Mouse (Mus musculus) cortical plate, adult 2 months (tissue): ENCODE measurements around the gene Olfr73.
"Not testable (repeated sequence)": the region's sequence is repeated elsewhere in the genome, so short reads cannot be mapped to it uniquely, and the experiment has no call there.

Experiments
- CTCF ChIP-seq: fragments of 200-500 bp; IDR thresholded peaks from 2 replicates; pipeline ENCODE4 v1.5.1; 2011; ENCODE audit warnings: mild to moderate bottlenecking, control low read depth, low read length; ENCODE audit not compliant: insufficient read depth; ENCODE audit errors: extremely low read depth
- POLR2A ChIP-seq: fragments of 200-500 bp; IDR thresholded peaks from 2 replicates; pipeline ENCODE4 v1.6.1; 2011; ENCODE audit warnings: mild to moderate bottlenecking, low read length, control low read depth; ENCODE audit not compliant: insufficient read depth; ENCODE audit errors: extremely low read depth

DNA sequence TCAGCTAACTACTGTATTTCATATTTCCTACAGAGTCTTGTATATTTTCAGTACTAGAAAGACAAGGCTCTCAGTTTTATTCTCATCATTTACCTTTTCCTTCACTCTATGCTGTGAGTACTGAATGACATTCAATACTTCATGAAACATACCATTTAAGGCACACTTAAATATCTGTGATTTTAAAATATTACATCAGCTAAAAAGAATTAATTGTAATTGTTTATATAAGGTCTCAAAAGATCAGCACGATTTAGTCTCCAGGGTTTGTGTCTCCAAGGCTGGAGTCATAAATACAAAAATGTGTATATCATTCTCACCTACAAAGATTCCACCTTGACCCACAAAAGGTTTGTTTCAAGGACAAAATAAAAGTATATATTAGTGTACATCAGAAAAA is 15.0 kb downstream of the Olfr73 start, which contains the start of gene Olfr1161:
- not testable (repeated sequence) for TF ChIP-seq CTCF, POLR2A
